Mouse (Mus musculus): ENCODE measurements at regions not wholly inside any gene's neighbourhood (a gene's known extent, or its start where the extent isn't known, plus 50 kb on each side); places are given as distances from the start of the nearest gene placed in this dataset.

GRCm38 (mm10) chr8:26287665-26288064 is 168.3 kb downstream of the Gm45692 start:
- DNase-seq (ENCODE audit: low spot score), result no peak

GRCm38 (mm10) chr8:26288163-26288562 is 168.8 kb downstream of the Gm45692 start:
- no peak for DNase-seq (ENCODE audit: low spot score)

- no peak for DNase-seq (ENCODE audit: low spot score)
Observed at GRCm38 (mm10) chr8:26298066-26298804, 178.9 kb downstream of the Gm45692 start.

- no peak for DNase-seq (ENCODE audit: low spot score)
Observed at GRCm38 (mm10) chr8:26300246-26300645, 180.9 kb downstream of the Gm45692 start.

GRCm38 (mm10) chr8:26301961-26302360 is 182.6 kb downstream of the Gm45692 start:
- no peak for DNase-seq (ENCODE audit: low spot score)

GRCm38 (mm10) chr8:26304566-26304965 is 185.2 kb downstream of the Gm45692 start:
- DNase-seq (ENCODE audit: low spot score), result no peak

GRCm38 (mm10) chr8:26305061-26305879 is 185.9 kb downstream of the Gm45692 start:
- no peak for DNase-seq (ENCODE audit: low spot score)

- DNase-seq (ENCODE audit: low spot score), result no peak
Observed at GRCm38 (mm10) chr8:26308121-26308641, 188.8 kb downstream of the Gm45692 start.

GRCm38 (mm10) chr8:26309764-26310163 is 190.4 kb downstream of the Gm45692 start:
- no peak for DNase-seq (ENCODE audit: low spot score)

- no peak for DNase-seq (ENCODE audit: low spot score)
Observed at GRCm38 (mm10) chr8:26323606-26324350, 204.4 kb downstream of the Gm45692 start.

GRCm38 (mm10) chr8:26324606-26325005 is 205.3 kb downstream of the Gm45692 start:
- no peak for DNase-seq (ENCODE audit: low spot score)

GRCm38 (mm10) chr8:26329813-26330212 is 210.5 kb downstream of the Gm45692 start:
- no peak for DNase-seq (ENCODE audit: low spot score)

- no peak for DNase-seq (ENCODE audit: low spot score)
Observed at GRCm38 (mm10) chr8:26336906-26337650, 217.7 kb downstream of the Gm45692 start.

- DNase-seq (ENCODE audit: low spot score), result peak; percentile 79
Observed at GRCm38 (mm10) chr8:26345078-26345477, 225.7 kb downstream of the Gm45692 start.

GRCm38 (mm10) chr8:26349231-26349630 is 229.9 kb downstream of the Gm45692 start:
- no peak for DNase-seq (ENCODE audit: low spot score)

GRCm38 (mm10) chr8:26349854-26350253 is 230.5 kb downstream of the Gm45692 start:
- DNase-seq (ENCODE audit: low spot score), result no peak

- no peak for DNase-seq (ENCODE audit: low spot score)
Observed at GRCm38 (mm10) chr8:26350616-26351015, 231.3 kb downstream of the Gm45692 start.

- DNase-seq (ENCODE audit: low spot score), result peak; percentile 30
Observed at GRCm38 (mm10) chr8:26351643-26352540, 232.6 kb downstream of the Gm45692 start.

- peak; percentile 26 for DNase-seq (ENCODE audit: low spot score)
Observed at GRCm38 (mm10) chr8:26352541-26353010, 233.2 kb downstream of the Gm45692 start.

GRCm38 (mm10) chr8:26353476-26353875 is 234.1 kb downstream of the Gm45692 start:
- no peak for DNase-seq (ENCODE audit: low spot score)
